Mouse (Mus musculus) thymus, adult 18-20 months (tissue): ENCODE results near the gene Arhgap29.

Experiments used
- DNase-seq, 2 experiments: peaks; one replicate each; pipeline ENCODE4 v3.0.0; 2022; ENCODE audit warnings: mixed read lengths in 2 of 2

Arhgap29 gene

GRCm38 (mm10) chr3:121952041-121952591 is at the start of gene Arhgap29:
Gene Arhgap29, plus strand, starts transcription at chr3:121952541.
- no peak for DNase-seq

DNA sequence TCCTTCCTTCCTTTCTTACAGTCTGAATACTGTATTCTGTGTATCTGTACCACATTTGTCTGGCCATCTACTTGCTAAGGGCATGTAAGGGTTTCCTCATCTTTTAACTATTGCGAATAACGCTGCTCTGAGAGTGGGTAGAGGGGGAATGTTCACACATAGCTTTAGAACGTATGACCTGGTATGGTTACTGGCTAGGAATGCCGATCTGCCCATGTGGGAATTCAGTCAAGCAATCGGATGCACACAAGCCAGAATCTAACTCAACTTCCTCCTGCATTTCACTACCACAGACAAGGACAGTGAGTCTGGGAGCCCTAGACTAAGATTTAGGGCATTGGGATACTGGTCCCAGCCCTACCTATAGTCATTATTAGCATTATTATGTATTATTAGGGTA is 49.6 kb upstream of the Arhgap29 start:
- no peak for DNase-seq

DNA sequence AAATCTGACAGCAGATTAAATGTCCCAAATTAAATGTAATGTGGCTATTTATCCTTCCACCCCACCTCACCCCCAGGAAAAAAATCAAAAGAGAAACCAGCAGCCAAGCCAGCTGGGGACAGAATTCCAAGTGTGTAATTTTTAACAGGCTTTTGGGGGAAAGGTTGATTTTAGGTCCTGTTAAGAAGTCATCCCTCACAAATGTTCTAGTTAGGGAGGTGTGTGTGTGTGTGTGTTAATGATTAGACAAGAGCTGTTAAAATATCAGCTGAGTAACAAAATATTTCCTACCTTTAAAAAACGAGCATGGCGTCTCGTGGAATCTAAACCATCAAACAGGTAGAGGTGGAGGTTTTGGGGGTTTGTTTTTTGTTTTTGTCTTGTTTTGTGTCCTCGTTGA is 49.1 kb upstream of the Arhgap29 start:
- DNase-seq: no peak

- no peak for DNase-seq
These were observed 48.6 kb upstream of the Arhgap29 start for GRCm38 (mm10) chr3:121903695-121904094.

DNA sequence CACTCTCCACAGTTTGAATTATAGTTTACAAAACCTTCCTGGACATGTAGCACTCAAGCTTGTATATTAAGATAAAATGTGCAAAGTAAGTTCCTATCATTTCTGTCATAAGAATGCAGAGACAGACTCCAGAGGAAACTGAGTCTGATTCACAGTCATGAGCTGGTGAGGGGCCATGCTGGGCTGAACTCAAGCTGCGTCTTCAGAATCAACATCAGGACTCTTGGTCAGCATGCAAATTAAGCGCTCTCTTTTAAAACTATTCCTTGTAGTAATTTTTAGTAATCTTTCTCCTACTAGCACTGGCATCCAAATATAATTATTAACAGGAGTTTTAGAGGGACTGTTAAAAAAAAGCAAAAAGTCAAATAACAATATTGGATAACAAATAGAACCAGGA is 47.9 kb upstream of the Arhgap29 start:
- no peak for DNase-seq

- DNase-seq: no peak
These were observed 45.7 kb upstream of the Arhgap29 start for GRCm38 (mm10) chr3:121906623-121907022.

GRCm38 (mm10) chr3:121909155-121909554 is 43.2 kb upstream of the Arhgap29 start:
- DNase-seq: no peak

DNA sequence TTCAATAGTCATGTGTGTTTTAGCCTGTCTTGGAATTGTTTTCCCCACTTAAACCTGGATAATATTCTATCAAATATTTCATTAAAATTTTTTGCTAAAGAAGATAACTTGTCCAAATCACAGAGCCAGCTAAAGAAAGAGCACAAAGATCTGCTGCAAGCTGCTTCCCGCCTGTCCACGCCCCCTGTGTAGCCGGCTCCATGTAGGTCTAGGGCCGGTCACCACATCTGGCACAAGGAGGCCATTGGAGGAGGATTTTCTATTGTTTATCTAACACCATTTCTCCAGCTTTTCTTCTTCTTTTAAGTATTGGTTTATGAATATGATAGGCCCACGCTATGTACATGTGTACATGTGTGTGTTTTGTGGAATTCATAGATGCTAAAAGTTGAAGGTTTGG is 38.9 kb upstream of the Arhgap29 start:
- DNase-seq: no peak

DNA sequence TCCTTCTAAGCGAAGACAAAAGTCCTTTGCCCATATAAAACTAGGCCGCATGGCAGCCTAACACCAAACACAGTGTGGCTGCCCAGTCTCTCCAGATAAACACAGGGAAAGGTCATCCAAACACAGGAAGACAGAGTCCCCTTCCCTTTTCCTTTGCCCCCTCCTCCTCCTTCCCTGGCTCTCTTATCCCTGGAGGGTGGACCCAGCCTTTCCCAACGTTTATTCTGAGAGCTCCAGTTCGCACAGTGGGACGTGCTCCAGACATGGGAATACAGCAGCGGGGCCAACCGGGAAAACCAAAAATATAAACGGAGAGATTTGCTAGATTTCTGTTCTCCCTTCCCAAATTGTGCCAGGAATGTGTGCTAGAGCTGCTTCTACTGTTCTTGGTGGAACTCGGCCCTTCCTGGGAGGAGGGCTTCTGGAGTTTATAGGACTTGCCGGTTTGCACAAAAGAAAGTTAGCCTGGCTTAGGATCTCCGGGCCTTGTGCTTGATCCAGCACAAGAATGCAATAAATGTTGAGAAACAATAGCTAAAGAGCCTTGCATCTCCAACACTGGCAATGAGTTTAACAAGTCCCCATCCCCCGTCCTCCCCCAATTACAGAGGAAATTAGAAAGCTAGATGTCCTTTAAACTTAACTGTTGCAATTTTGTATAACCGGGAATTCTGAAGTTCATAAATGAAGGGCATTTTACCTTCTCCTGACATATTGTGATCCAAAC is 37.7 kb upstream of the Arhgap29 start:
- no peak for DNase-seq

DNA sequence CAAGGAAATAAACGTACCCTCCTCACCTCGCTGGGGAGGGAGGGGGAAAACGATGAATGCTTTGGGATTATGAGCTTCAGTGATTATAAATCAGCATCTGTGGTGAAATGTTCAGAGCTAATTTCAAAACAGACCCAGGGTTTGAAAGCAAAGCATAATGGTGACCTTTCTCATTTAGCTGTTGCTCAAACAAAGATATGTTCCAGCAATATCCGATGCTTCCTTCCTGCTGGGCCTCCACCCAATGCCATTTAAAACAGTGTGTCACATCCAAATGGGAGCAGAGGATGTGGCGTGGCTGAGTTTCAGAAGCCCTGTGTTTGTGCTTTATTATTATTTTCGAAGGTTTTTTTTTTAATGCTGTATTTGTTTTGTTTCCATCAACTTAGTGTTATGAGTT is 37.1 kb upstream of the Arhgap29 start:
- DNase-seq: no peak

- DNase-seq: no peak
These were observed 35.4 kb upstream of the Arhgap29 start for GRCm38 (mm10) chr3:121916802-121917532.

DNA sequence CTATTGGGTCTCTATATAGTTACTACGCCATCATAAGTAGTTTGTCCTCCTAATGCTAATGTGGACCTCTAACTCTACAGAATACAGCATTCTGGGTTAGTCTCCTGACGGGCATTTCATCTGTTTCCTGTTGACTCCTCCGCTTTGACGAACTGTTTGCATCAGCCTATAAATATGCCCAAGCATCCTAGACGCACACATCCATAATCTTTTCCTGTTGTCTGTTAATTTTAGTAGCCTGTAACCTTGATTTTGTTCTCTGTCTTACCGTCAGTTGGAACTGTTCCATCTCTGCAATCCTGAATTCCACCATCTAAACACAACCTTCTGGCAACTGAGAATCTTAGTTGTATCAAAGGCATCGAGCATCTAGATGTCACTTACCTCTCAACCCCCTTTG is 34.7 kb upstream of the Arhgap29 start:
- DNase-seq: no peak

DNA sequence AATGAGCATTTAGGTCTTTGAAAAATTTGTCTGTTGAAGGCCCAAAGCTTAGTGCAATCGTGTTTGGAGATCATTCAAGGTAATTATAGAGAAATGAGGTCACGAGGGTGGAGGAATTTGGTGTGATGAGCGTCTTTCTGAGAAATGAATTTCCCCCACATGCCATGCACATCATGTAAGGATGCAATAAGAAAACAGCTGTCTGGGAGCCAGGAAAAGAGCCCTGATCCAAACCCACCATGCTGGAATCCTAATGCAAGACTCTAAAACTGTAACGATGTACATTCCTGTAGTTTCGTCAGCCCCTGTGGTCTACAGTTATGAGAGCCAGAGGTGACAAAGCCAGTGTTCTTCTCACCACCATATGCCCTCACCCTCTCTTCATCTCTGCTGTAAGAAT is 32.4 kb upstream of the Arhgap29 start:
- DNase-seq: no peak

GRCm38 (mm10) chr3:121920769-121921168 is 31.6 kb upstream of the Arhgap29 start:
- DNase-seq: no peak

DNA sequence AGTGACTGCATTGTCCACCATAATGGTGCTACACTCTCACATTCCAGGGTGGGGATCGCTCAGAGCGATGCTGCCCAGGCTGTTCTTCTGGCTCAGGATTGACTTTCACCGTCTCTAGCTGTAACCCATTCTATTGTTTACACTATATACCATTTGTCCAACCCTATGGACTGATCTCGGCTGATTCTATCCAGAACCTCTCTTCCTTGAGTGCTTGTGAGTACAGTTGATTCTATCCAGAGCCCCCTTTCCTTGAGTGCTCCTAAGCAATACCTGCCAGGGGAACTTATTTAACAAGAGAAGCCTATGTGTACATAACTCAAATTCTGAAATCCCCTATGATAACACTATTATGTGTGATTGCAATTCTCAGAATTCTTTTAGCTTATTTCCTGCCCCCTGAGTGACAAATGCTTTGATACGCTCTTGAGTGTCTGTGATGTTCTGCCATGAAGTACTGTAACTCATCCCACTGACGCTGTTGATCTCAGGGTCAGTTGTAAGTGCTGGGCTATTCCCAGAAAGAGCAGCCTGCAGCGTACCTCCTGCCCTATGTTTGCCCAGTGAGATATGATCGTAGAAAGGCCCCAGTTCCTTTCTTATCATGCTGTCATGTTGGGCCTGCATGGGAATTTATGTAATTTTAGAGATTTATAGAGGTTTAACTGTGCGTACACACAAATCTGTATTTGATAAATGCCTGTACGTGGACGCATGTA is 27.4 kb upstream of the Arhgap29 start:
- DNase-seq: no peak

- DNase-seq: no peak
These were observed 24.7 kb upstream of the Arhgap29 start for GRCm38 (mm10) chr3:121927601-121928000.

- no peak for DNase-seq
These were observed 19.5 kb upstream of the Arhgap29 start for GRCm38 (mm10) chr3:121932815-121933214.

- no peak for DNase-seq
These were observed 16.1 kb upstream of the Arhgap29 start for GRCm38 (mm10) chr3:121936241-121936640.

- DNase-seq: no peak
These were observed 15.3 kb upstream of the Arhgap29 start for GRCm38 (mm10) chr3:121937036-121937435.

DNA sequence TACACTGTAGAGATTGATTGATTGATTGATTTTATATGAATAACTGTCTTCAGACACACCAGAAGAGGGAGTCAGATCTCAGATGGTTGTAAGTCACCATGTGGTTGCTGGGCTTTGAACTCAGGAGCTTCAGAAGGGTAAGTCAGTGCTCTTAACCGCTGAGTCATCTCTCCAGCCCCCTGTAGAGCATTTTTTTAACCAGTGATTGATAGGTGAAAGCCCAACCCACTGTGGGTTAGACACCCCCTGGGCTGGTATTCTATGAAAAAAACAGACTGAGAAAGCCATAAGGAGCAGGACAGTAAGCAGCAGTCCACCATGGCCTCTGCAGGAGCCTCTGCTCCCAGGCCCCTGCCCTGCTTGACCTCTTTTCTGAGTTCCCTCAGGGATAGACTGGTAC is 12.7 kb upstream of the Arhgap29 start:
- no peak for DNase-seq

DNA sequence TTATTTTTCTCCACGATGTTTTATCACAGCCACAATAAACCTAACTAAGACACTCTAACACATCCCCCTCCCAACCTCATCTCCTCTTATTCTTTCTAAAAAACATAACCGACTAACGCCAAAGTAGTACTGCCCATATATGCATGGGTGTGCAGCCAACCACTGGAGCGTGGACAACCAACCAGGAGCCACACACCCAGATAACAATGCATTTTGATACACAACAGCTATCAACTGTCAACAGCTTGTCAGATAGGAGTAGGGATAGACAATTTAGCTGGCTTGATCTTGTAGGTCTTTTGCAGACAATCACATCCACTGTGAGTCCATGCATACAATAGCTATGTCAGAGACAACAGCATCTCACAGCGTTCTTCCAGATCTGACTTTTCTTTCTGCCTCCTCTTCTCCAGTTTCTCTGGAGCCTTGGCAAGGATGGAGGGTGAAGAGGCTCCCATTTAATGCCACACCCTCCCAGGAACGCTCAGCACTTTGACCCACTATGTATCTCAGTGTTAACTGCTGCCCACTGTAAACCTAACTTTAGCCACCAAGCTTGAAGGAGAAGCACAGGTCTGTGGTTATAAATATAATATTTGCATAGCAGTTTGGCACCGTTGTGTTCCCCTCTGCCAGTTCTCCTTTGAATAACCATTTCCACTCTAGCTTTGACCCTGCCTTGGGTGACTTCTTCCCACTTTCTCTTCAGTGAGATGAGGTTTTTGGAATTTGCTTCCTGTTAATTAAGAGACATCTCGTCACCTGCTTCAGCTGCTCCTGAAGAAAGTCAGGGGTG is 12.0 kb upstream of the Arhgap29 start:
- no peak for DNase-seq

- no peak for DNase-seq
These were observed 11.1 kb upstream of the Arhgap29 start for GRCm38 (mm10) chr3:121941204-121941745.
